Mouse (Mus musculus): Measurements from ENCODE around the gene Tnfrsf1b.

DNA sequence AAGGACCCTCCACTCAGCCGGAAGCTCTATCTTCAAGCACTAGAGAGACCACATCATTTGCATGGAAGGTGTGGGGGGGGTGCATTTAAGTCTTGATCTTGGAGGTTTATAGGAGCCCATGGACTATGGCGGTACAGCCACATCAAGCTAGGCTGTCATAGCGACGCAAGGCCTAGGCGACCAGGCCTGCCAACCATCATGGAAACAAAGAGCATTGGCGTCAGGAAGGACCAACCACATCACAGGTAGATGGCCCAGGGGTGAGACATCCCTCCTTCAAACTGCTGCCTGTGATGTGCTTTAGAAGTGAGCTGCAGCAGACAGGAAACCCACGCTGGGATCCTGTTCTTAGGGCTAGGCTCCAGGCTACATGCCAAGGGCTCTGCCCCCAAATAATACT, 10.6 kb downstream of the Tnfrsf1b start:
- TF ChIP-seq CTCF (IDR thresholded peaks at IDR 0.05; ENCODE audit: low read depth) (no peak), EP300 (IDR thresholded peaks at IDR 0.05; ENCODE audit: low read depth) (no peak)
